Mouse (Mus musculus) left cerebral cortex, postnatal 36 days (tissue): ENCODE measurements around the gene Cdk6. TPM values are rescaled to one million over a fixed set of nuclear protein-coding genes. Genes with fewer than 3 reads are reported as not detected.
"Not testable (repeated sequence)": the region's sequence is repeated elsewhere in the genome, so short reads cannot be mapped to it uniquely, and the experiment has no call there.

Source experiments
- DNase-seq, 2 experiments: peaks; one replicate each; pipeline ENCODE4 v3.0.0; 2021 to 2022; ENCODE audit warnings: low spot score in 2 of 2, mixed read lengths in 1 of 2
- intact Hi-C: fragments of 180-260 bp; cut with DNase I; formaldehyde crosslinking; loops from one replicate; pipeline ENCODE4 v1.15.1; 2025
- total RNA-seq, 2 experiments: library from RNA; stranded (reverse); gene quantifications; 2 replicates each; pipeline ENCODE4 v1.2.3; 2021

Cdk6 gene
- total RNA-seq, 2 experiments from 2014 or later = 2.1 to 4.0 TPM

DNA sequence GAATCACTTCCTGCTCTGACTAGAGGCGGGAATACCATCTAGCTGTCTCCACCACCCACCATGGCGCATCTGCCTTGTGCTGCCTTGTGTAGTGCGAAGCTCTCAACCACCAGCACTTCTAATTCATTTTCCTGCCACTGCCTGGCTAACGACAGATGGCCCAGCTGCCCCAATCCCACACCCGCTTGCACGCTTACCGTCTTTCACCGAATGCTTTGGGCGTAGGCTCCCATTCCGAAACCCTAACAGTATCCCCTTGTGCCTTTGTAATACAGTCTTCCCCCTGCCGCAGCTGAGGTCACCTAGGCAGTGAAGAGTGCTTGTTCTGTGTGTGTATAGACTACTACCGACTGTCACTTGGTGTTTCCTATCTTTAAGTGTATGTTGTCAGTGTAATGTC is 180.5 kb downstream of the Cdk6 start:
- intact Hi-C loops = no loop called here
- DNase-seq = no peak

DNA sequence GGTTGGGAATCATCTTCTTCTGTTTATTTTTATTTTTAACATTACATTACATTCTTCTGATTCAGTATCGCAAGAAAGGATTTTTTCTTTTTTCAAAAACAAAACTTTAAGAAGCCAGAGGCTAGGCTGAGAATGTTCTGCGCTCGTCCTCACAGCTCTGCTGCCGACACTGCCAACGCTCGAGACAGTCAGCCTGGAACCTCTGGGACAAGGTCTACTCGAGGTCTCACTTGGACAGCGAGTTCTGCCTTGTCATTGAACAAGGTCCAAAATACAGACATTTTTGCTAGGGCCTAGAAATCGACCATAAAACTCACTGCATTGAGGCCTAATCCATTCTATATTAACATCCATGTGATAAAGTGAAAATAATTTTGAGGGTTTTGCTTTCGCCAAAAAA is 181.5 kb downstream of the Cdk6 start:
- no peak for DNase-seq
- intact Hi-C loops = no loop called here

DNA sequence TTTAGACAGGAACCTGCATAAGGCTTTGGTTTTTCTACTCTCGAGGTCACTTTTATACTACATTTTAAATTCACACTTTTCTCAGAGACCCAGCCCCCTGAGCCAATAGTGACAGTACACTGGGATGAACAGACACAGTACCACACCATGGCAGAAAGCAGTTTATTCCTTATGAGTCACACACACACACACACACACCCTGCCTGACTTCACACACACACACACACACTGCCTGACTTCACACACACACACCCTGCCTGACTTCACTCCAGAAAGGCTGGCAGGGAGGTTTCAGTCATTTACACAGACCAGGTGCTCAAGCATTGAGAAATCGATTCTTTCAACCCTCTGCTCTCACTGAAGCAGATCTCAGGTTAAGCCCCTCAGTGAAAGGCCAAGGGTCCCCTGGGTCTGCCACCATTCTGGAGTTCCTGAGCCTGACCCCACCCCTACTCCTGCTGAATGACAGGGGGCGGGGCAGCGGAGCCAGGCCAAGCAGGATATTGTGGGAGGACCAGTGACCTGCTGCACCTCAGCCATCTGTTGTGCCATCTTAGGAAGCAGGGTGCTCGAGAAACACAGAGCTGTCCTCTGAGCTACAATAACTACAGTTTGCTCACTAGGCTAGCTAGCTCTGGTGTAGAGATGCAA is 185.9 kb downstream of the Cdk6 start:
- DNase-seq = no peak
- intact Hi-C loops = no loop called here

DNA sequence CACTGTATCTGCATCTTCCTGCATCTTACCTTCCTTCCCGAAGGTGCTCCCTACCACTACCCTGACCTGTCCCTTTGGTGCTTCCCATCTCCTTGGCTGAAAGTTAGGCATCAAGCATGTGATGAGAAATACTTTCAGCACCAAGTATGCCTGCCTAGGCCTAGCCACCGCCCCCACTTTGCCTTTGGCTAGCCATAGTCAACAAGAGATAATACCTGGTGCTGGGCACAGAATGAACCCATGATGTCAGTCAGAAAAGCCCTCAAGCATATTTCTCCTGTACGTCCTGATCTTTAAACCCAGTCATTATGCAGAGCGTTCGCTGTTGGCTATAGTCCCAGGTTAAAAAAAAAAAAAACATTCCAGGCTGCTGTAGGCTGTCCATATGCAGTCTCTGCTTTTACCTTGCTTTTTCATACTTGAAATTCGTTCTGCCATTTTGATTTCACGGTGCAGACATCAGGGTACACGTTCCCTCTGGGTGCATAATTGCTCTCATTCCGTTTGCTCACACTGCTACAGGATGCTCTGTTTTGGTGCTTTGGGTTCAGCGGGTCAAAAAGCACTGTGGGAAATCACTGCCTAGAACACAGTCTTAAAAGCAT is 188.4 kb downstream of the Cdk6 start:
- no peak for DNase-seq
- intact Hi-C loops = no loop called here

DNA sequence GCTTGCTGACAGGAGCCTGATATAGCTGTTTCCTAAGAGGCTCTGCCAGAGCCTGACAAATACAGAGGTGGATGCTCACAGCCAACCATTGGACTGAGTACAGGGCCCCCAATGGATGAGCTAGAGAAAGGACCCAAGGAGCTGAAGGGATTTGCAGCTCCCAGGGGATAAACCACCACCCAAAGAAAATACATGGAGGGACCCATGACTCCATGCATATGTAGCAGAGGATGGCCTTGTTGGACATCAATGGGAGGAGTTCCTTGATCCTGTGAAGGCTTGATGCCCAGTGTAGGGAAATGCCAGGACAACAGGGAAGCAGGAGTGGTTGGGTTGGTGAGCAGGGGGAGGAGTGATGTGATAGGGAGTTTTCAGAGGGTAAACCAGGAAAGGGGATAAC is 190.8 kb downstream of the Cdk6 start:
- DNase-seq, intact Hi-C loops: not testable (repeated sequence)

DNA sequence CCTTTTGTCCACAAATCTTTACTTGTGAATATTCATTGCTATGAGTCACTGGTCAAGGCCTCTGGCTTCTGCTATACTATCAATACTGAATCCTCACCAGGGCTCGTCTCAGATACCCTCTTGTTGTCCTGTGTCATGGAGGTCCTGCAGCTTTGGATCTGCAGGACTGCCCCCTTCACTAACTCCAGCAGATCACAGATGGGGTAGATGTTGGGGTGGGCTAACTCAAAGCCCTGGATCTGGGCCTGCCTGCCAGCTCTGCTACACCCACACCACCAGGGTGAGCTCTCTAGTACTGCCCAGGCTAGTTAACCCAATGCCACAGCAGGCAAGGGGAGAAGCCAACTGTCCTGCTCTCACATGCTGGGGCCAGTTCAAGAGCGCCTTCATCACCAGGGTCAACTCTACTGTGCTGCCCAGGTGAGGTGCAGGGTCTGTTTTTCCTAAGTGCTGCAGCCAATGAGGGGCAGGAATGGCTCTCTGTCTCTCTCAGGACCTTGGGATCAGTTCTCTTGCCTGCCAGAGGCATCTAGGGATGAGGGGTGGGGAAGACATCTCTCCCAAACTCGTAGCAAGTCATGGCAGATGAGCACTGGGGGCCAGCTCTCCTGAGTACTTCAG is 195.4 kb downstream of the Cdk6 start:
- intact Hi-C loops = no loop called here

DNA sequence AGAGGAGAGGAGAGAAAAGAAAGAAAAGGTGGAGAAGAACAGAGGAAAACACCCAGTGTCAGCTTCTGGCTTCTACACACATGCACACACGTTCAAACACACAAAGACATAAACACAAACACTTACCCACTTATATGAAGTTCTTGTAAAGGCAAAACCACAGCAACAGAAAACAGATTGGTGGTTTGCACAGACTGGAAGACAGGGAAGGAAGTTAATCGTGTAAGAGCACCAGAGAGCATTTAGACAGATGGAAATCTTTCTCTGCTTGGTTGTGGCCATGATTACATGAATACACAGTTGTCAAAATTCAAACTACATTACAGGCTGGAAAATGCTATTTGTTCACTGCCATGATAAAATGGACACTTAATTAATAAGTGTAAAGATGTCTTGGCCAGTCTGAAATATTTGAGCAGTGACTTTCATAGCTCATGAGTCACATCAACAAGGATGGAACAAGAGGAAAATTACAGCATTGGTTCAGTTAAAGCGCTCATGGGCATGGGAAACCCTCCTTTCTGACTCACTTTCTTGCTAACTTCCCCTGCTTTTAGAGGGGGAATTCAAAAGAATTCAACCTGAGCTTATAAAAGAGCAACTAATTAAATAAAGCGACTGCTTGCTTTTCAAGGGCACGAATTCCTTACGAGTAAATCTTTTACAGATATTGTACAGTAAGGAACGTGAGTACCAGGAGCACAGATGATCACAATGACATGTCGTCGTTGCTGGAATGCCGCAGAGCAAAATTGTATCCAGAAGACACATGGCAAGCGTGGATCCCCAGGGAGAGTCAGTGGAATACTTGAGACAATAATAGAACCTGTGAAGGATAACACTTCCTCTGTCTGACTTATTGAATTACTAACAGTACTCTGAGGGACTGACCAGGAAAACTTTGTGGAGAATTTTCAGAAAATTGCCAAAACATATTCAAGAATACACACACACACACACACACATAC is 197.5 kb downstream of the Cdk6 start:
- DNase-seq = no peak
- intact Hi-C loops = no loop called here

More for the DNA sequence above, 195.4 kb downstream of the Cdk6 start:
- DNase-seq = no peak

DNA sequence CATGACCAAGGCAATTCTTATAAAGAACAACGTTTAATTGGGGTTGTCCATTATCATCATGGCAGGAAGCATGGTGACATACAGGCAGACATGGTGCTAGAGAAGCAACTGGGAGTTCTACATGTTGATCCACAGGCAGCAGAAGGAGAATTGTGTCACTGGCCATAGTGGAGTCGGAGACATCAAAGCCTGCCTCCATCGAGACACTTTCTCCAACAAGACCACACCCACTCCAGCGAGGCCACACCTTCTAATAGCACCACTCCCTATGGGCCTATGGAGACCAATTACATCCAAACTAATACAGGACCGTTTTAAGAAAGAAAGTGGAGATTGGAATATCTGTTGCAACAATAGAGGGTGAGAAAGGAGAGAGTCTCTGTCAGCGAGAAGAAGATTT is 200.6 kb downstream of the Cdk6 start:
- DNase-seq = no peak
- intact Hi-C loops = no loop called here

DNA sequence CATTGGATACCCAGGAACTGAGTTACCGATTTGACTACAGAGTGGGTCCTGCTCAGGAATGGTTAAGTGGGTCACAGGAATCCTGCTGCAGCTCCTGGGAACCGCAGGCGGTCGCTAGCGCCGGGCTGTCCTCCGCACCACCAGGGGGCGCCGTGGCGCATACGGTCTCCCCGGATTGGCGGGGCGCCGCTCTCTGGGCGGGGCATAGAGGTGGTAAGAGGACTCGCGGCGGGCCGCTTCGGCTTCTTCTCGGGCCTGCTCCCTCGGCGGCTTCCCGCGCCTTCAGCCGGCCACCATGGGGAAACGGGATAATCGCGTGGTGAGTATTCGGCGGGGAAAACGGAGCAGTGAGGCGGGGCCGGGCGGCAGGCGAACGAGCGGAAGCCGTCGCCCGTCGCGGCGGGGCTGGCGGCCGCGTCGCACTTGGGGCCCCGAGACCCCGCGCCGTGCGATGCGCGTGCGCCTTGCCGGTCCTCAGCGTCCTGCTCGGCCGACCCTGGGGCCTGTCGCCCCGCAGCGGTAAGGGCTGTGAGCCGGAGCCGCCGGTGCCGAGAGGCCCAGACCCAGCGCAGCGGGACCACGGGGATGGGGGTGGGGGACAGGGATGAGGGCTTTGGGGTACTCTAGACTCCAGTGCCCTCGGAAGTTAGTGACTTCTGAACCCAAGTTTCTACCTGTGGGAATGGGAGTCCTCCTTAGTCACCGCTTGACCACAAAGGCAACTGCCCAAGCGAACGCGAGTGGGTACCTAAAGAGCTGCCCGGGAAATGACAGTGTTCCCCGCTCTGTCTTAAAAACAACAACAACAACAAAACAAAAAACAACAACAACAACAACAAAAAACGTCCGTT is 202.6 kb downstream of the Cdk6 start, which contains the start of gene Fam133b:
Gene Fam133b (plus strand): TSS at position 205 of the 851 bp plus-strand sequence.
- intact Hi-C loops = no loop called here
- peak; percentile 96 for DNase-seq

DNA sequence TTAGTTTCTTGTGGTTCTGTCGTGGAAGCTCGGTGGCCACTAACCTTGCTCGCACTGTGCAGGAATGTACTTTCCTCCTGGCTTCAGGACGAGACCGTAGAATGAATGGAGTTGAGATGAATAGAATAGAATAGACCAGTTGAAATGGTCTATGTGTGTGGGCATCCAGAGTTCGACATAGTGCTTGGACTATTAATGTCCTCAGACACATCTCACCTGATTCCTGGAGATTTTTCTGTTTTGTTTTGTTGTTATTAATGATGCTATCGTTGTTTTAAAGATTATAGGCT is 203.1 kb downstream of the Cdk6 start:
- intact Hi-C loops = no loop called here
- no peak for DNase-seq

DNA sequence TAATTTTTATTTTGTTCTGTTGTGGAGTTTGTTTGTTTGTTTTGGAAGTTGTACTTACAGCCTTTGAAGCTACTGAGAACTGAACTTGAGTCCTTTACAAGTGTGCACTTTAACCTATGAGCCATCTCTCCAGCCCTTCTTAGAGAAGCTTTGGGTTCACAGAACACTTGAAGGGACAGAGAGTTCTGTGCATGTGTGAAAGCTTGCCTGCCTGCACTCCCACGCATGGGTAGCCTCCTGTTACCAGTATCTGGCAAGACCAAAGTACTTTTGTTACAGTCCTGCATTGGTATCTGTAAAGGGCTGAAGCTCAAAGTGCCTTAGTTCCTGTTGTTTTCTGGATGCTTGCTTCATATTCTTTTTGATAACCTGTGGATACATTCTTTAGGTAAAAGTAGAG is 204.9 kb downstream of the Cdk6 start:
- intact Hi-C loops = no loop called here
- DNase-seq = no peak

DNA sequence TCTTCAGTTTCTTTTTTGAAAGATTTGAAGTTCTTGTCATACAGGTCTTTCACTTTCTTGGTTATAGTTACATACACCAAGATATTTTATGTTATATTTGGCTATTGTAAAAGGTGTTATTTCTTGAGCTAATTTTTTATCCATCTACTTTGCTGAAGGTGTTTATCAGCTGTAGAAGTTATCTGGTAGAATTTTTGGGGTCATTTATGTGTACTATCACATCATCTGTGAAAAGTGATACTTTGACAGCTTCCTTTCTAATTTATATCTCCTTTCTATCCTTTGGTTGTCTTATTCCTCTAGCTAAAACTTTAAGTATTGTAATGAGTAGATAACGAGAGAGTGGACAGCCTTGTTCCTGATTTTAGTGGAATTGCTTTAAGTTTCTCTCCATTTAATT is 210.2 kb downstream of the Cdk6 start:
- intact Hi-C loops = no loop called here
- DNase-seq = no peak

DNA sequence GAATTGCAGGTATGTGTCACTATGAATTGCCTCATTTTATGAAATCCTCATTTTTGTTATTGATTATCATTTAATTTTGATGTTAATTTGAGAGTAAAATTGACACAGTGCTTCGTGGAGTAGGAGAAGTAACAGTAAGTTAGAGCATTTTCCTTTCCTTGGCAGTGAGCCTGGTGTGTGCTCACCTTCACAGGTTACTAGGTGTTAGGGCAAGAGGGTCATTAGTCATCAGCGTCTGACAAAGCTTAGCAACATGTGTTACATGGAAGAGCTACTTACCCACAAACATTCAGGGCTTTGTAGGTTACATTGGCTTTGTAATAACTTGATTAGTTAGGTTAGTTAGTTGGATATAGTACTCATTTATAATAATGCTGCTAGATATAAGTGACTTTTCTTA is 212.9 kb downstream of the Cdk6 start:
- DNase-seq = no peak
- intact Hi-C loops = no loop called here

DNA sequence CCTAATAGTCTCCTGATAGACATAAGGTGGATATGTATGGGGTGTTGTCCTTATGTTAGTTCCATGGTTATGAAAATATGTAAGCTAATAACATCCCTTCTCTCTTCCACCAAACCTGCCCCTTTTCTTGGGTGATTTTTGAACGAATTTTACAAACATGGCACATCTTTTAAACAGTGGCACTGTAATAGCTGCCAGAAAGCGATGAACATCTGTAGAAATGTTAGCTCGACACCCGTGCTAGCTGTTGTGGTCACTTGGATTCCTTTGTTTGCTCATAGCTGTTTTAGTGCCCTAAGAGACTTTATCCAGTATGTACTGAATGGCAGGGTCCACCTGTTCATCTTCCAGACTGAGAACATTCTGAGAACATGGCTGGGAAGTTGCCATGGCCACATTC is 230.0 kb downstream of the Cdk6 start, which contains the start of gene 1700109H08Rik:
Gene 1700109H08Rik (plus strand): TSS at position 301 of the 400 bp plus-strand sequence.
- intact Hi-C loops = no loop called here
- DNase-seq = no peak

DNA sequence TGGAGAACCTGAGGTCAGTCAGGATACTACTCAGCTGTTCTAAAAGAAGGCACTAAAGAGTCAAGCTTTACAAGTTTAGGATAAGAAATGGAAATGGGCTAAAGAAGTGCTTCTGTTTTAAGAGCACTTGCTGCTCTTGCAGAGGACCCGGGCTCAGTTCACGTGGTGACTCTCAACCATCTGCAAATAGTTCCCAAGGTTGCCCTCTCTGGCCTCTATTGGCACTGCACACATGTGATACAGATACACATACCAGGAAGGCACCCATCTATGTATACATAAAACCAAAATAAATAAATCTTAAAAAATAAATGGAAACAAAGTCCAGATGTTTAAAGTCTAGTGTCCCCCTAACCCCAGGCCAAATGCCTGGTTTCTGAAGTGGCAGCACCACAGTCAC is 233.5 kb downstream of the Cdk6 start:
- intact Hi-C loops = no loop called here
- no peak for DNase-seq

DNA sequence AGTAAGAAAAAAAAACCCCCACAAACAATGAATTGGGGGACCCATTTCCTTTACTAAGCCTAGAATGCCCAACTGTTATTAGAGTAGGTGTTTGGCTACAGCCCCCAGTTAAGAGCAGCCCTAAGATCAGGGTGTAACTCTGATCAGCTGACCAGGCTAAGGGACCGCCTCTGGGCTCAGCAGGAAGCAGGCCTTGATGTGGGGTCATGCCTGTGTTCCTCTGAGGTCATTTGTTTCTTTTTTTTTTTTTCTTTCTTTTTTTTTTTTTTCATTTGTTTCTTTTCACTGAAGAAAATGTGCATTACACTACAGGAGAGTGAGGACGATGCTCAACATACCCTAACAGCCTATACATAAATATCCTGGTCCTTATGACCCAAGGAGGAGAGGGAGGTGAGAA is 236.7 kb downstream of the Cdk6 start:
- intact Hi-C loops = no loop called here
- no peak for DNase-seq

DNA sequence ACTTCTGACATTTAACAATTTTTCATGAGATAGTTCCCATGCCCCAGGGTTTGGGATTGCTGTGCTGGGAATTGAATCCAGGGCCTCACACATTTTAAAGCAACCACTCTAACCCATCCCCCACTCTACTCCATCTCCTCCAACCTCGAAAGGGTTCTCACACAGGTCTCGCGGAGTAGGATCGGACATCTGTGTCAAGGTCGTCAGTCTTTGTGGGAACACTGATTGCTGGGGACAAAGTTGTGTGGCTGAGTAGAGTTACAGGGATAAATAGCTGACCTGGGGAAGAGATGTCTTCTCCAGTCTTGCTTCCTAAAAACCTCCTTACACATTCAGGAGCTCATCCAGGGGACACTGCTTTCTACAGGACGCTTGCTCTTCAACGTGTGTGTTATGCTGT is 237.8 kb downstream of the Cdk6 start:
- intact Hi-C loops = no loop called here

More for the DNA sequence above, 237.8 kb downstream of the Cdk6 start:
- DNase-seq = no peak
